Mouse (Mus musculus) heart, postnatal 36 days (tissue): ENCODE data around the gene Vps13c. TPM values are rescaled to one million over a fixed set of nuclear protein-coding genes. Genes with fewer than 3 reads are reported as not detected.
A peak's percentile ranks its signal among the peaks of the same experiment; 100 is the strongest.

Source experiments
- DNase-seq, 2 experiments: peaks; one replicate each; pipeline ENCODE4 v3.0.0; 2021 to 2022
- intact Hi-C: fragments of 180-260 bp; cut with DNase I; formaldehyde crosslinking; loops from one replicate; pipeline ENCODE4 v1.15.1; 2025
- total RNA-seq, 2 experiments: library from RNA; stranded (reverse); gene quantifications; 2 replicates each; pipeline ENCODE4 v1.2.3; 2021

Gene Vps13c
- total RNA-seq, 2 experiments from 2014 or later: 48.0 to 48.6 TPM

- intact Hi-C loops: loop anchor here (5.0 kb wide), 1 partner anchor 142 kb away; no protein-coding TSS in a partner anchor
- peak in 1 of 2 experiments; percentile 23 for DNase-seq
Observed at GRCm38 (mm10) chr9:67830411-67831358, 9.5 kb upstream of the Vps13c start.

DNA sequence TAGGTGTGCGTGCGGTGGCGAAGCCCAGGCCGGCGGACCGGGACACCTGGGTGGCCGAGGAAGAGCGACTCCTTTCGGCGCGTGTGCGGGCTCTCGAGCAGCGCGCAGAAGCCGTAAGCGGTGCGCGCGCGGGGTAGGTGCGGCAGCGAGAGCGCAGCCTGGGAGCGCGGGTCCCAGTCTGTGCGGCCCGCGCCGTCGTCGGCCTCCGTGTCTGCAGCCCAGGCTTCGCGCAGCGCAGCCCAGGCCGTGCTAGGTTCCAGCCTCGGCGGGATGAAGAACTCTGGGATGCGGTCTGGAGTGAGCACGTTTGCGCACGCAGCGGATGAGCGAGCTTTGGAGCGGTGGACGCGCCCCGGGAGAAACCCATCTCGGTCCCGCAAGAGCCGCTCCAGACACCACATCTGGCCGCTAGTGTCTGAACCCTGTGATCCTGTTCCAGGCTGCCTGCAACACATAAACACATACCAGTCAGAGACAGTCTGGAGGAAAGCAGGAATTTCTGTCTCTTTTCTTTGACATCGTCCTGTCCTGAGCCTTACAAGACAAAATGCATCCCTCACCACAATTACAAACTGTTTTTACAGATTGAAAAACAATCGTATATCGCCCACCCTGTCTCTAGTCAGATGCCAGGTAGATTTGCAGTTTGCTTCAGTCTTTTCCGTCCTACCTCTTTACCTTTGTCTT lies 8.7 kb upstream of the Vps13c start:
- no peak for DNase-seq
- intact Hi-C loops: loop anchor here (5.0 kb wide), 1 partner anchor 141 kb away; no protein-coding TSS in a partner anchor

DNA sequence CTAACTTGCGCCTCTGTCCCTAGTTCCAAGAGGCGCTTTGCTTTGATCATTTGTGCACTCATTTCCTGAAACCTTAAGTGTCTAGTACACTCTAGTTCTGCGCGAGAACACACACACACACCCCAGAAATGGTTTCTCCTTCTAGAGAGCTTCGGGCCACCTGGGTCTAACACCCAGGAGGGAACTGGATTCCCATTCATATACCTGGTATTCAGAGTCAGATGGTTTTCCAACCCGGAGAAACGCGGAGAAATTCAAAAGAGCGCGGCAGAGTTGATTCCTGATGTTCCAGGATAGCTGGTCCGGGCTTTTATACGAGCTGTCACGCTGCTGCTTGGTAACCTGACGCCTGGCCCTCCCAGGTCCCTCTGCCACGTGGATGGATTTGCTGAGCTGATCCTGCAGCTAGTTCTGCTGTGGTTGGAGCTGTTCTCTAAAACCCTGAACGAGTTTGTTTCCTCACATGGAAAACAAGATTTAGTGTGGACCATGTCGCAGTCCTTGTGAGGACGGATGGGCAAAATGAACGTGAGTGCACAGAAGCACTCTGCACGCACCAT lies 8.1 kb upstream of the Vps13c start, which contains the start of gene C2cd4a:
Gene C2cd4a, minus strand, starts transcription at position 285 of the 560 bp plus-strand sequence.
- intact Hi-C loops: loop anchor here (5.0 kb wide), 1 partner anchor 140 kb away; no protein-coding TSS in a partner anchor
- DNase-seq: no peak

- intact Hi-C loops: loop anchor here (5.0 kb wide), 1 partner anchor 138 kb away; no protein-coding TSS in a partner anchor
- DNase-seq: no peak
Observed at GRCm38 (mm10) chr9:67834535-67834934, 5.7 kb upstream of the Vps13c start.

DNA sequence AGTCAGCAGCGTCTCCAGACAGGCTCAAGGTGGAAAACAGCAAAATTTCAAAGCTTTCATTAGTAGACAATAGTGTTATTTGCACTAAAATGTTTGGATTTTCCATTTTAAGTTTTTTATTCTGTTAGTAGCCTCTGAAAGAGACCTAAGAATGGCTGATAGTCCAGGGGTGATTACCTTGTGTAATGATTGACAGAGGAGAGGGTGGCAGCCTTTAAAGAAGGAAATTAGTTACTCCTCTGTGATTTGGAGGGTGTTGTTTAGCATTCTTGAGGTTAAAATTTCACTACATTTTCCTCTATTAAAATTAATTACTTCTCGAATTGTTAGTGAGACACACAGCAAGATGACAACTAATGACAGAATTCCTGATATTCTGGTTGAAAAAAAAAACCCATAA lies 2.9 kb upstream of the Vps13c start:
- DNase-seq: no peak
- intact Hi-C loops: no loop called here

GRCm38 (mm10) chr9:67842797-67843196 lies 2.6 kb downstream of the Vps13c start:
- no peak for DNase-seq
- intact Hi-C loops: no loop called here

GRCm38 (mm10) chr9:67845012-67845411 lies 4.8 kb downstream of the Vps13c start:
- intact Hi-C loops: no loop called here
- DNase-seq: no peak

- DNase-seq: no peak
- intact Hi-C loops: no loop called here
Observed at GRCm38 (mm10) chr9:67845648-67846047, 5.5 kb downstream of the Vps13c start.

GRCm38 (mm10) chr9:67846089-67846488 lies 5.9 kb downstream of the Vps13c start:
- intact Hi-C loops: no loop called here
- DNase-seq: no peak

DNA sequence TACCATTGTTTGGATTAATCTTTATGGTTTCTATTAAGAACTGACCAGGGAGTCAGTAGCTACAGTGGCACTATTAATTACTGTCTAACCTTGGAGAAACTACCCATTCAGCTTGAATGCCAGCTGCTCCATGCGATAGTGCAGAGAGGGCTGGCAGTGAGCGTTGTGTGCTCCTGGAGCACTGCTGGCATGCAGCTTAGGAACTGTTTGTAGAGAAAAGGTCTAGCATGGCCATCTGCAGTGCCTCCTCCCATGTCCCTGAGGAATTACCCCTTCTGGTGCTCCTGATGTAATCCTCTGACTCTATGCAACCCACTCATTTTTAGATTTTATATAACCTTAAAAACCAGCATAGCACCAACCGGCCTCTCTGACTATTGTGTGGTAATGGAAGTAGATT lies 7.4 kb downstream of the Vps13c start:
- intact Hi-C loops: no loop called here
- no peak for DNase-seq

- intact Hi-C loops: no loop called here
- no peak for DNase-seq
Observed at GRCm38 (mm10) chr9:67849397-67849796, 9.2 kb downstream of the Vps13c start.

- intact Hi-C loops: no loop called here
- DNase-seq: no peak
Observed at GRCm38 (mm10) chr9:67849846-67850245, 9.7 kb downstream of the Vps13c start.

DNA sequence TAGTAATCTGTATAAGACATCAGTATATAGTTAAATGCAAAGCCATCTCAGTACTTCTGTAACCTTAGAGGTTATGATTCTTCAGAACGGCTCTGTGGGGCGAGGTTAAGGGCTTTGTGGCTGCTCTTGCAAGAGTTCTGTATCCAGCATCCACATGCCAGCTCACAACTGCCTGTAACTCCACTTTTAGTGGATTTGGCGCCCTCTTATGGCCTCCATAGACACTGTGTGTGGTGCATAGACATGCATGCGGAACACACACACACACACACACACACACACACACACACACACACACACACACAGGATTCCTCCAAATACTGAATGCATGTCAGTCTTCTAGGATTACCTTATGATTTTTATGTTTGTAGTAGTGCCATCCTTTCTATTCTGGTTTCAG lies 11.0 kb downstream of the Vps13c start:
- DNase-seq: peak in 1 of 2 experiments; percentile 21
- intact Hi-C loops: no loop called here

DNA sequence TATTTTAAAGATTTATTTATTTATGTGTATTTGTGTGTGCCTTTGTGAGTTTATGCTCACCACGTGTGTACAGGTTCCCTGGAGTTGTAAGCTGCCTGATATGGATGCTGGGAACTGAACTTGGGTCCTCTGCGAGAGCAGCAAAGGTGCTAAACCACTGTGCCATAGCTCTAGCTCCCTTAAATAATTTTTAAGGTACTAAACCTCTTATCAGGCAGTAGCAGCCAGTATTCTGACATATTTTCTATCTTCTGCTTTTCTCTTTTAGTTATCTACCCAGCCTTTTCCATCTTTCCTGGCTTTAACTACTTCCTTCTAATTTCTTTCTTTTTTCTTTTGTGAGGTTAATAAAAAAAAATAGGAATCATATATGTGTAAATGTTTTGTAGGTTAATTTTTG lies 20.1 kb downstream of the Vps13c start:
- no peak for DNase-seq
- intact Hi-C loops: no loop called here

- DNase-seq: no peak
- intact Hi-C loops: no loop called here
Observed at GRCm38 (mm10) chr9:67863332-67863731, 23.1 kb downstream of the Vps13c start.

DNA sequence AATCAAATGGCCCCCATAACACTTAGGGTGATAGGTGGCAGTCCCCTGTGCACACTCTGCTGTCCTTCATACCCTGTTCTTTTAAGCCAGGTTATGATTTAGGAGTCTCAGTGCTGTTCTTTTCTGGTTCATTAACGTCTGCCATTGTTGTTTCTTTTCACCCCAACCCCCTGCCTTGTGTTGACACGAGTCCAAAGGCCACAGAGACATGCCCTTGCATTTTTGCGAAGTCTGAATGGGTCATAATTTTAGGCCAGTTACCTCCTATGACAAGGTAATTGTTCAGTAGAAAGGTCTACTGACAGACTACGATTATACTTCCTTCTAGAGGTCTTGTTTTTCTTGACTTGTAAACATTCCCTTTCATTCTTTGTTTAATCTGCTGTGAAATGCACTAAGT lies 23.8 kb downstream of the Vps13c start:
- no peak for DNase-seq
- intact Hi-C loops: no loop called here

- intact Hi-C loops: no loop called here
- DNase-seq: no peak
Observed at GRCm38 (mm10) chr9:67865411-67865810, 25.2 kb downstream of the Vps13c start.

- intact Hi-C loops: no loop called here
- no peak for DNase-seq
Observed at GRCm38 (mm10) chr9:67867411-67867810, 27.2 kb downstream of the Vps13c start.

- intact Hi-C loops: no loop called here
- DNase-seq: peak in 1 of 2 experiments; percentile 8
Observed at GRCm38 (mm10) chr9:67869691-67870450, 29.7 kb downstream of the Vps13c start.

GRCm38 (mm10) chr9:67874522-67875222 lies 34.5 kb downstream of the Vps13c start:
- no peak for DNase-seq
- intact Hi-C loops: loop anchor here (1.0 to 2.0 kb wide), 2 partner anchors 46 to 116 kb away; partner anchors contain the start of gene C2cd4b
